Mouse (Mus musculus) frontal cortex, postnatal 14 days (tissue): ENCODE data around the gene Slc2a10.
"Not testable (repeated sequence)": the region's sequence is repeated elsewhere in the genome, so short reads cannot be mapped to it uniquely, and the experiment has no call there.

Experiments used
- DNase-seq, 2 experiments: peaks; one replicate each; pipeline ENCODE4 v3.0.0; 2022; ENCODE audit warnings: low spot score in 2 of 2

The Slc2a10 gene

DNA sequence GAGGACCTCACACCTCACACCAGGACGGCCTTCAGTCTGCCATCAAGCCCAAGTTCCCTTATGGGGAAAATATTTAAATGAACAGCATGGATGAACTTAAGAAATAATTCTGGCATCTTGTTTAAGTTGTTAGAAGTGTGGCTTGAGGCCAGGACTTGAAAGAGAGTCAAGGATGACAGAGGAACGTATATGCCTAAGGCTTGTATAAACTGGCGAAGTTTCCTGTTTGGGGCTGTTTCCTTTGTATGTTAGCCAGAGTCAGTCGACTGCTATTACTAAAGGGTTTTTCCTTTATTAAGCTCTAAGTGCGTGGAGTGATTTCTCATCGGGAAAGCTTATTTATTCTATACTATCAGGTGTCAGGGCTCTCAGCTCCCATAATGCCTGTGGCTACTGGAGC, 4.8 kb upstream of the Slc2a10 start:
- DNase-seq = no peak

DNA sequence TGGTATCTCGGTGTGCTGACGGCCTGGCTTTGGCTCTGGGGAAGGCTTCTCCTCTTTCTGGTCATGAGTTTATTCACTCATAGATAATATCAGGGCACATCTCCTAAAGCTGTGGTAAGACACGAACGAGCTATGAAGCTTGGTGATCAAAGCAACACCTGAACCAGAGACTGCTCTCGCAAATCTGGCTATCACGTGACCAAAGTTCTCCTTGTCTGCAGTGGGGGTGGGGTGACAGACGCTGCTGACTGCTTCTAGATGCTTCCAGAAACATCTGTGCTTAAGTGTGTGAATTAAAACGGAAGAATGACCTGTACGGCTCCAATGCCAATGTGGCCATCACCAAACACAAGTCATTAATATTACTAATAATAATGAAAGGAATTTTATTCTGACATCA, 6.1 kb downstream of the Slc2a10 start:
- DNase-seq = no peak

- no peak for DNase-seq
These were observed 6.9 kb downstream of the Slc2a10 start for GRCm38 (mm10) chr2:165510466-165510865.

- not testable (repeated sequence) for DNase-seq
These were observed 7.4 kb downstream of the Slc2a10 start for GRCm38 (mm10) chr2:165510914-165511458.

GRCm38 (mm10) chr2:165511530-165511929, 7.9 kb downstream of the Slc2a10 start:
- not testable (repeated sequence) for DNase-seq

- no peak for DNase-seq
These were observed 8.8 kb downstream of the Slc2a10 start for GRCm38 (mm10) chr2:165512426-165512825.

GRCm38 (mm10) chr2:165512870-165513600, 9.4 kb downstream of the Slc2a10 start:
- DNase-seq = no peak

DNA sequence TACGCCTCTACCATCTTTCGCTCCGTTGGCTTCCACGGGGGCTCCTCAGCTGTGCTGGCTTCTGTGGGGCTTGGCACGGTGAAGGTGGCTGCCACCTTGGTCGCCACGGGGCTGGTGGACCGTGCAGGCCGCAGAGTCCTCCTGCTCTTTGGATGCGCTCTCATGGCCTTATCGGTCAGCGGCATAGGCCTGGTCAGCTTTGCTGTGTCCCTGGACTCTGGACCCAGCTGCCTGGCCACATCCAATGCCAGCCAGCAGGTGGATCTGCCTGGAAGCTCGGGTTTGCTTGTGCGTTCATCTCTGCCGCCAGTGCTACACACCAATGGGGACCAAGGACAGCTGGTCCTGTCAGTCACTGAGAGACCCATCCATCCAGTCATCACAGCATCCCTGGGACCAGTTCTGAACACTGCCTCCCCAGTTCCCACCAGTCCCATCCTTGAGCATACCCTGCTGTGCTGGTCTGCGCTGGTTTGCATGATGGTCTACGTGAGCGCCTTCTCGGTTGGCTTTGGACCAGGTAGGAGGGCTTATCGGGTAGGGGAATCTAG, 11.7 kb downstream of the Slc2a10 start:
- no peak for DNase-seq

- DNase-seq = no peak
These were observed 22.0 kb downstream of the Slc2a10 start for GRCm38 (mm10) chr2:165525609-165526008.

GRCm38 (mm10) chr2:165529106-165529505, 25.5 kb downstream of the Slc2a10 start:
- peak in 1 of 2 experiments; percentile 58 for DNase-seq

GRCm38 (mm10) chr2:165533789-165534188, 30.2 kb downstream of the Slc2a10 start:
- no peak for DNase-seq

DNA sequence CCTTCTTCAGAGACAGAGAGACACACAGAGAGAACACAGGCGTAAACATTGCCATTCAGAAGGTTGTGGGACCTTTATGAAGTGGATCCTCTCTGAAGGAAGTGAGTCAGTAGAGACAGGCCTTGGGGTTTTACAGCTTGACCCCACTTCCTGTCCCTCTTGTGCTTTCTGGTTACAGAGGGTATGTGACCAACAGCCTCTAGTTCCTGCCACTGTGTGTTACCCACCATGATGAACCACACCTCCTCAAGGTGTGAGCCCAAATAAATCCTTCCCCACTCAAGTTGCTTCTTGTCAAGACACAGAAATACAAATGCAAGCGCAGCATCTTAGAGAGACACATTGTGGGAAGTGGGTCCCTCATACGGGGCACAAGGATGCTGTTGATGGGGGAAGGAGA, 37.4 kb downstream of the Slc2a10 start:
- DNase-seq = no peak

DNA sequence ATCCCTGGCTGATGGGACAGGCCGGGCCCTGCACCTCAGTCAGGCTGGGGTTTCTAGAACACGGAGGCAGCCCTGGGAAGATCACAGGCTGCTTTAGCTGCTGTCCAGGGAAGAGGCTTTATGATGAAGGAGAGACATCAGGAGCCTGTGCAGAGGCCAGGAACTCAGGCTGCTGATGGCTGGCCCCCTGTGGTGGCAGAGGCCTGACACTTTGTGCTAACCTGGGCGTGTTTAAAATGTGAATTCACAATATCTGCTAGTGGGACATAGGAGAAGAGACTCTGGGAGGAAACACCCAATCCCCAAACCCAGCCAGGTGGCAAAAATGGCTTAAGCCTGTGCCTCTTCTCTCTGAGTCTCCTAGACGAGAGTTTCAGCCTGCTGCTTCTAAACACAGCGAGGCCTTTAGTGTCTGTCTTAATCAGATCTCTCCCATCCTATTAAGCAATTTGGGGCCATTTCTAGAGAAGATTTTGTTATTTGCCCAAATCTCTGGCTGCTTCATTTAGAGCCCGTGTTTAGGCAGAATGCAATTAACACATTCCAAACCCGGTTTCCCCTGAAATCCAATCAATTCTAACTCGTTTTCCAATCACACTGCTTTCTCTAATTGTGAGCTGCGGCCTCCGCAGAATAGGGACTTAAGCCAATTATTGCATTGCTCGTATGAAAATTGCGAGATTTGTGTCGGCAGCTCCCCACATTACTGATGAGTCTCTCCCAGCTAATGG, 39.5 kb downstream of the Slc2a10 start:
- DNase-seq = no peak

DNA sequence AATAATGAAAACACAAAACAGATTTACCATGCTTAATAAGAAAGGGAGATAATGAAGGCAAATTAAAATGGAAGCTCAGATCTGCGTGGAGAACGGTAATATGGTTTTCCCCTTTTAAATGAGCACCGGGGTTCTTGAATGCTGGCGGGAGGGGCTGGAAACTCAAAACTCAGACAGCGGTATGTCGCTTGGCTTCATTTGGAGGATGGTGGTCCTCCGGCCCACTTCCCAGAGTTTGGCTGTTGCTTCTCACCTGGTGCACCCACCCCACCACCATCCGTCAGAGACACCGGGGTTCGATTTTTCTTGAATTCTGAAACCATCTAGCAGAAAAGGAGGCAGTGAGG, 40.1 kb downstream of the Slc2a10 start:
- DNase-seq = no peak

- no peak for DNase-seq
These were observed 42.1 kb downstream of the Slc2a10 start for GRCm38 (mm10) chr2:165545687-165546086.

DNA sequence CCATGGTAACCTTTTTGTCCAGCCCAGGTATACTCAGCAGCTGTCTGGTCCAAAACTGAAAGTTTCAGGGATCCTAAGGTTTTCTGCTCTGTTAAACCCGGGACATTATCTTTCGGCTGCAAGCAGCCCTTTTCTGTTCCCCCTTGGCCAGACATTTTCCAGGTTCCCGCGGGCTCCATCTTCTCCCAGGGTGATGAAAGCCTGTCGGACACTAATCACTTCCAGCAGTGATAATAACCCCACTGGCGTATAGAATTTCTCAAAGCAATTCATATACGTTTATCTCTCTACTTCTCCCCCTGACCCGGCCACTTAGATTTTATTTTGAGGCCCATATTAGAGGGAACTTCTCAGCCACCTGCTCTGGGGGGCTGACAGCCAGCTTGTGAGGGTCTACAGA, 42.8 kb downstream of the Slc2a10 start:
- no peak for DNase-seq

- DNase-seq = peak; percentile 13 to 40
These were observed 43.8 kb downstream of the Slc2a10 start for GRCm38 (mm10) chr2:165547410-165547809.

- DNase-seq = no peak
These were observed 45.0 kb downstream of the Slc2a10 start for GRCm38 (mm10) chr2:165548627-165549026.

DNA sequence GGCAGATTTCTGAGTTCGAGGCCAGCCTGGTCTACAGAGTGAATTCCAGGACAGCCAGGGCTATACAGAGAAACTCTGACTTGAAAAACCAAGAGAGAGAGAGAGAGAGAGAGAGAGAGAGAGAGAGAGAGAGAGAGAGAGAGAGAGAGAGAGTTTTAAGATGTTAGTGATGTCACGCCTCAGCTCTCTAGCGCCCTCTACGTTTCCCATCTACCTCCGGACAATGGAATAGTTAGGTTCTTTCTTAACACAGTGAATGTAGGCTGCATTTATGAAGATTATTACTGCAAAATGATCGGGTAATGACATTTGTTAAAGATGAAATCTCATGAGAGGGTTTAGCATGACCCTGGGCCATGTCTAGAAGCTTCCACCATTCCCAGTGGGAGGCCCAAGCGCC, 46.8 kb downstream of the Slc2a10 start:
- not testable (repeated sequence) for DNase-seq

GRCm38 (mm10) chr2:165554066-165554465, 50.5 kb downstream of the Slc2a10 start:
- DNase-seq = no peak

DNA sequence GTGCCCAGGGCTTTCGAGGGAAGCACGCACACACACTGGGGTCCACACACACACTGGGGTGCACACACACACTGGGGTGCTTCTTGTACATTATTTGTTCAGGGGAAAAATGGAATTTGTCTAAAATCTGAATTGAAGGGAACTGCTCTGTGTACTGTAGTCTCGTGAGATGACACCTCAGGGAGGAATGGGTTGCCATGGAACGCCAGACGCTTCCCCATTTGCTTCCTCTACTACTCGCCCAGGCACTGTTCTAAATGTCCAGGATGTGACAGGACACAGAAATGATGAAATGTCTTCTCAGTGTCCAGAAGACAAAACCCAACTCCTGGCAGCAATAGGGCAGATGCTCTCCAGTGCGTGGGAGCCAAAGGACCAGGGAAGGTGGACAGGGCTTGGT, 53.7 kb downstream of the Slc2a10 start:
- DNase-seq = no peak

- no peak for DNase-seq
These were observed 55.3 kb downstream of the Slc2a10 start for GRCm38 (mm10) chr2:165558916-165559315.
